Mouse (Mus musculus): ENCODE measurements around the gene Cpped1.

Gene Cpped1

GRCm38 (mm10) chr16:11794628-11795027, 114.6 kb downstream of the Cpped1 start:
- H3K4me3 ChIP-seq (replicated peaks; ENCODE audit: low read length), result no peak overlapping the region
- no peaks in the 10 kb centered on the region for H3K27me3 ChIP-seq (ENCODE audit: insufficient read depth, low read length)
- H3K4me1 ChIP-seq (replicated peaks; ENCODE audit: low read depth, low read length), result no peaks in the 10 kb centered on the region
- no peaks in the 10 kb centered on the region for H3K36me3 ChIP-seq (ENCODE audit: insufficient read depth, low read length)
- TF ChIP-seq CTCF (conservative IDR thresholded peaks at IDR 0.05; ENCODE audit: low read length) (no peak), NANOG (IDR thresholded peaks at IDR 0.05; ENCODE audit: borderline replicate concordance, low read length) (no peak), POU5F1 (IDR thresholded peaks at IDR 0.05; ENCODE audit: borderline replicate concordance, low read length) (no peak)
- peaks cover 10% of the 10 kb centered on the region; the same call in 1 of the 2 replicates for H3K9me3 ChIP-seq (ENCODE audit: low read length)

- Histone ChIP-seq H3K4me3 (replicated peaks; ENCODE audit: low read length) (no peak overlapping the region), H3K27me3 (ENCODE audit: insufficient read depth, low read length) (no peaks in the 10 kb centered on the region), H3K4me1 (replicated peaks; ENCODE audit: low read depth, low read length) (no peaks in the 10 kb centered on the region), H3K36me3 (ENCODE audit: insufficient read depth, low read length) (no peaks in the 10 kb centered on the region), H3K9me3 (ENCODE audit: low read length) (peaks cover 10% of the 10 kb centered on the region; the same call in 1 of the 2 replicates)
- no peak for TF ChIP-seq CTCF (conservative IDR thresholded peaks at IDR 0.05; ENCODE audit: low read length)
- no peak for TF ChIP-seq NANOG (IDR thresholded peaks at IDR 0.05; ENCODE audit: borderline replicate concordance, low read length)
Measured at GRCm38 (mm10) chr16:11793391-11793790, 115.9 kb downstream of the Cpped1 start.

GRCm38 (mm10) chr16:11790476-11790875, 118.8 kb downstream of the Cpped1 start:
- Histone ChIP-seq H3K27me3 (ENCODE audit: insufficient read depth, low read length) (no peaks in the 10 kb centered on the region), H3K4me1 (replicated peaks; ENCODE audit: low read depth, low read length) (no peaks in the 10 kb centered on the region), H3K4me3 (replicated peaks; ENCODE audit: low read length) (no peak overlapping the region), H3K9me3 (ENCODE audit: low read length) (peaks cover 10% of the 10 kb centered on the region; the same call in 1 of the 2 replicates), H3K36me3 (ENCODE audit: insufficient read depth, low read length) (no peaks in the 10 kb centered on the region)
- no peak for TF ChIP-seq CTCF (conservative IDR thresholded peaks at IDR 0.05; ENCODE audit: low read length)
- no peak for TF ChIP-seq POU5F1 (IDR thresholded peaks at IDR 0.05; ENCODE audit: borderline replicate concordance, low read length)
- TF ChIP-seq NANOG (IDR thresholded peaks at IDR 0.05; ENCODE audit: borderline replicate concordance, low read length), result no peak

- TF ChIP-seq POU5F1 (IDR thresholded peaks at IDR 0.05; ENCODE audit: borderline replicate concordance, low read length) (no peak), CTCF (conservative IDR thresholded peaks at IDR 0.05; ENCODE audit: low read length) (no peak), NANOG (IDR thresholded peaks at IDR 0.05; ENCODE audit: borderline replicate concordance, low read length) (no peak)
- Histone ChIP-seq H3K27me3 (ENCODE audit: insufficient read depth, low read length) (no peaks in the 10 kb centered on the region), H3K4me1 (replicated peaks; ENCODE audit: low read depth, low read length) (peaks cover 8% of the 10 kb centered on the region), H3K4me3 (replicated peaks; ENCODE audit: low read length) (no peak overlapping the region), H3K36me3 (ENCODE audit: insufficient read depth, low read length) (no peaks in the 10 kb centered on the region), H3K9me3 (ENCODE audit: low read length) (no peaks in the 10 kb centered on the region)
Measured at GRCm38 (mm10) chr16:11785806-11786205, 123.4 kb downstream of the Cpped1 start.

GRCm38 (mm10) chr16:11784354-11784753, 124.9 kb downstream of the Cpped1 start:
- H3K27me3 ChIP-seq (ENCODE audit: insufficient read depth, low read length), result no peaks in the 10 kb centered on the region
- no peak overlapping the region for H3K4me3 ChIP-seq (replicated peaks; ENCODE audit: low read length)
- peaks cover 8% of the 10 kb centered on the region for H3K4me1 ChIP-seq (replicated peaks; ENCODE audit: low read depth, low read length)
- no peak for TF ChIP-seq NANOG (IDR thresholded peaks at IDR 0.05; ENCODE audit: borderline replicate concordance, low read length)
- TF ChIP-seq CTCF (conservative IDR thresholded peaks at IDR 0.05; ENCODE audit: low read length), result no peak
- TF ChIP-seq POU5F1 (IDR thresholded peaks at IDR 0.05; ENCODE audit: borderline replicate concordance, low read length), result no peak
- H3K36me3 ChIP-seq (ENCODE audit: insufficient read depth, low read length), result no peaks in the 10 kb centered on the region
- no peaks in the 10 kb centered on the region for H3K9me3 ChIP-seq (ENCODE audit: low read length)

GRCm38 (mm10) chr16:11783337-11783736, 125.9 kb downstream of the Cpped1 start:
- H3K36me3 ChIP-seq (ENCODE audit: insufficient read depth, low read length), result no peaks in the 10 kb centered on the region
- H3K4me3 ChIP-seq (replicated peaks; ENCODE audit: low read length), result no peak overlapping the region
- no peaks in the 10 kb centered on the region for H3K9me3 ChIP-seq (ENCODE audit: low read length)
- H3K4me1 ChIP-seq (replicated peaks; ENCODE audit: low read depth, low read length), result peaks cover 11% of the 10 kb centered on the region
- TF ChIP-seq NANOG (IDR thresholded peaks at IDR 0.05; ENCODE audit: borderline replicate concordance, low read length), result no peak
- no peak for TF ChIP-seq POU5F1 (IDR thresholded peaks at IDR 0.05; ENCODE audit: borderline replicate concordance, low read length)
- TF ChIP-seq CTCF (conservative IDR thresholded peaks at IDR 0.05; ENCODE audit: low read length), result no peak
- H3K27me3 ChIP-seq (ENCODE audit: insufficient read depth, low read length), result no peaks in the 10 kb centered on the region

- Histone ChIP-seq H3K9me3 (ENCODE audit: low read length) (no peaks in the 10 kb centered on the region), H3K27me3 (ENCODE audit: insufficient read depth, low read length) (no peaks in the 10 kb centered on the region), H3K4me3 (replicated peaks; ENCODE audit: low read length) (no peak overlapping the region), H3K36me3 (ENCODE audit: insufficient read depth, low read length) (no peaks in the 10 kb centered on the region), H3K4me1 (replicated peaks; ENCODE audit: low read depth, low read length) (peaks cover 14% of the 10 kb centered on the region)
- TF ChIP-seq NANOG (IDR thresholded peaks at IDR 0.05; ENCODE audit: borderline replicate concordance, low read length) (no peak), CTCF (conservative IDR thresholded peaks at IDR 0.05; ENCODE audit: low read length) (no peak), POU5F1 (IDR thresholded peaks at IDR 0.05; ENCODE audit: borderline replicate concordance, low read length) (no peak)
Measured at GRCm38 (mm10) chr16:11782082-11782481, 127.2 kb downstream of the Cpped1 start.

- Histone ChIP-seq H3K27me3 (ENCODE audit: insufficient read depth, low read length) (no peaks in the 10 kb centered on the region), H3K4me3 (replicated peaks; ENCODE audit: low read length) (no peak overlapping the region), H3K4me1 (replicated peaks; ENCODE audit: low read depth, low read length) (peaks cover 13% of the 10 kb centered on the region), H3K9me3 (ENCODE audit: low read length) (no peaks in the 10 kb centered on the region), H3K36me3 (ENCODE audit: insufficient read depth, low read length) (no peaks in the 10 kb centered on the region)
- TF ChIP-seq NANOG (IDR thresholded peaks at IDR 0.05; ENCODE audit: borderline replicate concordance, low read length) (no peak), POU5F1 (IDR thresholded peaks at IDR 0.05; ENCODE audit: borderline replicate concordance, low read length) (no peak)
Measured at GRCm38 (mm10) chr16:11778715-11779460, 130.4 kb downstream of the Cpped1 start.

GRCm38 (mm10) chr16:11778191-11778590, 131.1 kb downstream of the Cpped1 start:
- Histone ChIP-seq H3K27me3 (ENCODE audit: insufficient read depth, low read length) (no peaks in the 10 kb centered on the region), H3K4me1 (replicated peaks; ENCODE audit: low read depth, low read length) (peaks cover 6% of the 10 kb centered on the region), H3K4me3 (replicated peaks; ENCODE audit: low read length) (no peak overlapping the region), H3K9me3 (ENCODE audit: low read length) (no peaks in the 10 kb centered on the region), H3K36me3 (ENCODE audit: insufficient read depth, low read length) (no peaks in the 10 kb centered on the region)
- TF ChIP-seq POU5F1 (IDR thresholded peaks at IDR 0.05; ENCODE audit: borderline replicate concordance, low read length), result no peak
- TF ChIP-seq CTCF (conservative IDR thresholded peaks at IDR 0.05; ENCODE audit: low read length), result no peak
- no peak for TF ChIP-seq NANOG (IDR thresholded peaks at IDR 0.05; ENCODE audit: borderline replicate concordance, low read length)

All from E14TG2a.4 (cell line).